Mouse (Mus musculus) layer of hippocampus, adult 8-10 months (tissue): ENCODE data around the gene Fhl4. TPM values are rescaled to one million over a fixed set of nuclear protein-coding genes. Genes with fewer than 3 reads are reported as not detected.

Source experiments
- total RNA-seq, 4 experiments: library from RNA; stranded (reverse); gene quantifications; 2 replicates each; pipeline ENCODE4 v1.2.4; 2022

The Fhl4 gene
- total RNA-seq, 4 experiments from 2014 or later = 0.56 to 1.4 (median 0.68) TPM

Other genes starting within 250 kb of the Fhl4 start
- 10 to 100 TPM; 36.1 to 51.0 (median 45.1) TPM for gene Ric8b, start 184.9 kb downstream of the Fhl4 start, total RNA-seq
- 10 to 100 TPM; 27.3 to 33.8 (median 30.6) TPM for gene Tmem263, start 132 bp upstream of the Fhl4 start, total RNA-seq
- gene Mterf2, start 25.5 kb upstream of the Fhl4 start, total RNA-seq = 10 to 100 TPM; 16.3 to 20.9 (median 18.4) TPM
- gene Cry1, start 82.6 kb upstream of the Fhl4 start, total RNA-seq = 10 to 100 TPM; 13.9 to 14.9 (median 14.4) TPM